Mouse (Mus musculus) left cerebral cortex, adult 18-20 months (tissue): ENCODE results near the gene Erh. TPM values are rescaled to one million over a fixed set of nuclear protein-coding genes. Genes with fewer than 3 reads are reported as not detected.

Experiments
- DNase-seq, 2 experiments: peaks; one replicate each; pipeline ENCODE4 v3.0.0; 2021 to 2022; ENCODE audit warnings: low spot score in 2 of 2, mixed read lengths in 1 of 2
- long read RNA-seq, 2 experiments: library from polyadenylated mRNA; stranded (forward); transcript quantifications; one replicate each; pipeline ENCODE4 v2.0.0; 2021
- total RNA-seq, 2 experiments: library from RNA; stranded (reverse); gene quantifications; 2 replicates each; pipeline ENCODE4 v1.2.3; 2021

Erh gene
- total RNA-seq: 10 to 100 TPM; 31.9 to 37.2 TPM
- long read RNA-seq, experiment 1, transcript Erh-201 (4 exons, 1,293 nt): major isoform, 107 of 118 reads
- long read RNA-seq, experiment 1, transcript Erh-202 (5 exons, 506 nt): minor isoform, 5 of 118 reads
- long read RNA-seq, experiment 1, partial matches to known transcripts: 1 of 118 reads
- long read RNA-seq, experiment 1, other reads (novel, unspliced or antisense): 4 of 118 reads
- long read RNA-seq, experiment 2, transcript Erh-202 (5 exons, 506 nt): minor isoform, 8 of 107 reads
- long read RNA-seq, experiment 2, transcript Erh-201 (4 exons, 1,293 nt): major isoform, 96 of 107 reads
- long read RNA-seq, experiment 2, partial matches to known transcripts: 2 of 107 reads
- long read RNA-seq, experiment 2, other reads (novel, unspliced or antisense): 0 of 107 reads

- peak; percentile 90 to 94 for DNase-seq
These were observed at the start of gene Erh, which contains the start of gene Slc39a9 for GRCm38 (mm10) chr12:80643693-80644505. TSS of gene Erh (minus strand) at chr12:80644341. TSS of gene Slc39a9 (plus strand) at chr12:80643883.

GRCm38 (mm10) chr12:80693700-80694099 lies 49.6 kb upstream of the Erh start:
- DNase-seq: no peak

- DNase-seq: peak in 1 of 2 experiments; percentile 22
These were observed 48.3 kb upstream of the Erh start, which contains the start of gene Plekhd1 for GRCm38 (mm10) chr12:80692269-80692972. TSS of gene Plekhd1 (plus strand) at chr12:80692591.

GRCm38 (mm10) chr12:80691671-80692091 lies 47.5 kb upstream of the Erh start:
- DNase-seq: no peak

- no peak for DNase-seq
These were observed 45.6 kb upstream of the Erh start for GRCm38 (mm10) chr12:80689696-80690095.

- no peak for DNase-seq
These were observed 43.7 kb upstream of the Erh start for GRCm38 (mm10) chr12:80687788-80688211.

GRCm38 (mm10) chr12:80684316-80684715 lies 40.2 kb upstream of the Erh start:
- DNase-seq: no peak

- DNase-seq: no peak
These were observed 39.4 kb upstream of the Erh start for GRCm38 (mm10) chr12:80683554-80683953.

- DNase-seq: peak; percentile 18 to 35
These were observed 37.2 kb upstream of the Erh start for GRCm38 (mm10) chr12:80681340-80681739.

- DNase-seq: peak; percentile 49 to 66
These were observed 29.0 kb upstream of the Erh start for GRCm38 (mm10) chr12:80673170-80673569.

- no peak for DNase-seq
These were observed 24.2 kb upstream of the Erh start for GRCm38 (mm10) chr12:80668391-80668790.

GRCm38 (mm10) chr12:80663935-80664334 lies 19.8 kb upstream of the Erh start:
- no peak for DNase-seq

- DNase-seq: no peak
These were observed 18.2 kb upstream of the Erh start for GRCm38 (mm10) chr12:80662322-80662721.

GRCm38 (mm10) chr12:80658661-80659060 lies 14.5 kb upstream of the Erh start:
- no peak for DNase-seq

- no peak for DNase-seq
These were observed 10.5 kb upstream of the Erh start for GRCm38 (mm10) chr12:80654659-80655025.

- no peak for DNase-seq
These were observed 10.0 kb upstream of the Erh start for GRCm38 (mm10) chr12:80653951-80654658.

GRCm38 (mm10) chr12:80646377-80646776 lies 2.2 kb upstream of the Erh start:
- DNase-seq: no peak

GRCm38 (mm10) chr12:80644506-80644868 lies 346 bp upstream of the Erh start:
- peak in 1 of 2 experiments; percentile 4 for DNase-seq

- peak in 1 of 2 experiments; percentile 28 for DNase-seq
These were observed 1.1 kb downstream of the Erh start for GRCm38 (mm10) chr12:80642725-80643692.

GRCm38 (mm10) chr12:80631790-80632189 lies 12.4 kb downstream of the Erh start:
- DNase-seq: no peak
